Mouse (Mus musculus): ENCODE measurements around the gene Aym1. TPM values are rescaled to one million over a fixed set of nuclear protein-coding genes. Genes with fewer than 3 reads are reported as not detected.

The Aym1 gene
- polyA plus RNA-seq, 1 experiment = not detected

- peaks cover 29% of the 10 kb centered on the region for H3K4me1 ChIP-seq (ENCODE audit: control insufficient read depth, insufficient read depth, low read length)
- TF ChIP-seq CTCF (IDR thresholded peaks at IDR 0.05; ENCODE audit: insufficient read depth, low read depth, low read length) (no peak), POLR2A (IDR thresholded peaks at IDR 0.05; ENCODE audit: insufficient read depth, low read depth, low read length) (no peak)
- H3K4me3 ChIP-seq (ENCODE audit: insufficient read depth, low read depth, low read length) = no peak overlapping the region
- H3K27ac ChIP-seq (ENCODE audit: insufficient read depth, low read depth, low read length) = no peak overlapping the region
- whole genome bisulfite sequencing = 11% methylated on average over 7 of the region's 7 CpGs
These were observed 7.9 kb upstream of the Aym1 start for GRCm38 (mm10) chr5:113349226-113349625.

GRCm38 (mm10) chr5:113349810-113350209 lies 7.3 kb upstream of the Aym1 start:
- WGBS = 44% methylated on average over 7 of the region's 7 CpGs
- peaks cover 29% of the 10 kb centered on the region for H3K4me1 ChIP-seq (ENCODE audit: control insufficient read depth, insufficient read depth, low read length)

GRCm38 (mm10) chr5:113351768-113352167 lies 5.3 kb upstream of the Aym1 start:
- Histone ChIP-seq H3K4me3 (ENCODE audit: insufficient read depth, low read depth, low read length) (no peak overlapping the region), H3K27ac (ENCODE audit: insufficient read depth, low read depth, low read length) (no peak overlapping the region), H3K4me1 (ENCODE audit: control insufficient read depth, insufficient read depth, low read length) (peaks cover 18% of the 10 kb centered on the region)
- 42% methylated on average over 3 of the region's 3 CpGs for WGBS
- no peak for TF ChIP-seq POLR2A (IDR thresholded peaks at IDR 0.05; ENCODE audit: insufficient read depth, low read depth, low read length)
- TF ChIP-seq CTCF (IDR thresholded peaks at IDR 0.05; ENCODE audit: insufficient read depth, low read depth, low read length) = no peak

More at GRCm38 (mm10) chr5:113349810-113350209, 7.3 kb upstream of the Aym1 start:
- TF ChIP-seq POLR2A (IDR thresholded peaks at IDR 0.05; ENCODE audit: insufficient read depth, low read depth, low read length) (no peak), CTCF (IDR thresholded peaks at IDR 0.05; ENCODE audit: insufficient read depth, low read depth, low read length) (no peak)
- no peak overlapping the region for H3K27ac ChIP-seq (ENCODE audit: insufficient read depth, low read depth, low read length)
- no peak overlapping the region for H3K4me3 ChIP-seq (ENCODE audit: insufficient read depth, low read depth, low read length)

- no peak overlapping the region for H3K4me3 ChIP-seq (ENCODE audit: insufficient read depth, low read depth, low read length)
- H3K27ac ChIP-seq (ENCODE audit: insufficient read depth, low read depth, low read length) = no peak overlapping the region
- peaks cover 22% of the 10 kb centered on the region for H3K4me1 ChIP-seq (ENCODE audit: control insufficient read depth, insufficient read depth, low read length)
- WGBS = 68% methylated on average over 6 of the region's 6 CpGs
- TF ChIP-seq POLR2A (IDR thresholded peaks at IDR 0.05; ENCODE audit: insufficient read depth, low read depth, low read length) (no peak), CTCF (IDR thresholded peaks at IDR 0.05; ENCODE audit: insufficient read depth, low read depth, low read length) (no peak)
These were observed 4.5 kb upstream of the Aym1 start for GRCm38 (mm10) chr5:113352636-113353035.

GRCm38 (mm10) chr5:113354311-113354710 lies 2.8 kb upstream of the Aym1 start:
- no peak overlapping the region for H3K4me3 ChIP-seq (ENCODE audit: insufficient read depth, low read depth, low read length)
- H3K4me1 ChIP-seq (ENCODE audit: control insufficient read depth, insufficient read depth, low read length) = peaks cover 20% of the 10 kb centered on the region
- H3K27ac ChIP-seq (ENCODE audit: insufficient read depth, low read depth, low read length) = no peak overlapping the region
- no peak for TF ChIP-seq CTCF (IDR thresholded peaks at IDR 0.05; ENCODE audit: insufficient read depth, low read depth, low read length)
- TF ChIP-seq POLR2A (IDR thresholded peaks at IDR 0.05; ENCODE audit: insufficient read depth, low read depth, low read length) = no peak
- WGBS = 45% methylated on average over 16 of the region's 16 CpGs

GRCm38 (mm10) chr5:113357656-113358055 lies 562 bp downstream of the Aym1 start:
- H3K4me3 ChIP-seq (ENCODE audit: insufficient read depth, low read depth, low read length) = no peak overlapping the region
- WGBS = 44% methylated on average over 3 of the region's 3 CpGs
- TF ChIP-seq POLR2A (IDR thresholded peaks at IDR 0.05; ENCODE audit: insufficient read depth, low read depth, low read length) = no peak
- TF ChIP-seq CTCF (IDR thresholded peaks at IDR 0.05; ENCODE audit: insufficient read depth, low read depth, low read length) = no peak
- peaks cover 14% of the 10 kb centered on the region for H3K4me1 ChIP-seq (ENCODE audit: control insufficient read depth, insufficient read depth, low read length)
- H3K27ac ChIP-seq (ENCODE audit: insufficient read depth, low read depth, low read length) = no peak overlapping the region

GRCm38 (mm10) chr5:113358833-113359232 lies 1.7 kb downstream of the Aym1 start:
- Histone ChIP-seq H3K27ac (ENCODE audit: insufficient read depth, low read depth, low read length) (no peak overlapping the region), H3K4me1 (ENCODE audit: control insufficient read depth, insufficient read depth, low read length) (peaks cover 12% of the 10 kb centered on the region), H3K4me3 (ENCODE audit: insufficient read depth, low read depth, low read length) (no peak overlapping the region)
- 48% methylated on average over 11 of the region's 11 CpGs for WGBS
- TF ChIP-seq POLR2A (IDR thresholded peaks at IDR 0.05; ENCODE audit: insufficient read depth, low read depth, low read length) (no peak), CTCF (IDR thresholded peaks at IDR 0.05; ENCODE audit: insufficient read depth, low read depth, low read length) (no peak)

- Histone ChIP-seq H3K27ac (ENCODE audit: insufficient read depth, low read depth, low read length) (no peak overlapping the region), H3K4me3 (ENCODE audit: insufficient read depth, low read depth, low read length) (no peak overlapping the region), H3K4me1 (ENCODE audit: control insufficient read depth, insufficient read depth, low read length) (peaks cover 4% of the 10 kb centered on the region; the same call in 1 of the 2 replicates)
- TF ChIP-seq CTCF (IDR thresholded peaks at IDR 0.05; ENCODE audit: insufficient read depth, low read depth, low read length) (no peak), POLR2A (IDR thresholded peaks at IDR 0.05; ENCODE audit: insufficient read depth, low read depth, low read length) (no peak)
- 77% methylated on average over 7 of the region's 7 CpGs for WGBS
These were observed 4.2 kb downstream of the Aym1 start for GRCm38 (mm10) chr5:113361283-113361682.

GRCm38 (mm10) chr5:113362258-113362996 lies 5.3 kb downstream of the Aym1 start:
- peaks cover under 1% of the 10 kb centered on the region; the same call in 1 of the 2 replicates for H3K4me1 ChIP-seq (ENCODE audit: control insufficient read depth, insufficient read depth, low read length)
- 90% methylated on average over 9 of the region's 9 CpGs for WGBS
- no peak overlapping the region for H3K27ac ChIP-seq (ENCODE audit: insufficient read depth, low read depth, low read length)
- TF ChIP-seq POLR2A (IDR thresholded peaks at IDR 0.05; ENCODE audit: insufficient read depth, low read depth, low read length) = no peak
- no peak for TF ChIP-seq CTCF (IDR thresholded peaks at IDR 0.05; ENCODE audit: insufficient read depth, low read depth, low read length)
- no peak overlapping the region for H3K4me3 ChIP-seq (ENCODE audit: insufficient read depth, low read depth, low read length)

Measured in olfactory bulb, adult 2 months (tissue).